Mouse (Mus musculus) lung, postnatal 10 days (tissue): ENCODE data around the gene Sval3.

Experiments used
- DNase-seq: peaks from one replicate; pipeline ENCODE4 v3.0.0; 2021

Sval3 gene

GRCm38 (mm10) chr6:41967840-41968239 is at the start of gene Sval3:
Gene Sval3 (plus strand): TSS chr6:41968140.
- DNase-seq, result no peak

- no peak for DNase-seq
Observed at GRCm38 (mm10) chr6:41951330-41951729, 16.6 kb upstream of the Sval3 start, which contains the start of gene Sval1. Gene Sval1 (plus strand): TSS chr6:41951630.
